Mouse (Mus musculus) heart, embryonic 14.5 days (tissue): Measurements from ENCODE around the gene Parvg. TPM values are rescaled to one million over a fixed set of nuclear protein-coding genes. Genes with fewer than 3 reads are reported as not detected.
"Not testable (repeated sequence)": the region's sequence is repeated elsewhere in the genome, so short reads cannot be mapped to it uniquely, and the experiment has no call there.

Source experiments
- ATAC-seq: fragments of 200-750 bp; cut with Nextera tagmentation; 2 replicates; pipeline ENCODE4 v1.8.0; 2017; ENCODE audit warnings: low read depth, moderate TSS enrichment; ENCODE audit not compliant: insufficient number of reproducible peaks, insufficient read depth, low FRiP score
- H3K27ac ChIP-seq, 2 experiments: fragments of 200-500 bp in 1 of 2; fragments of 300-500 bp in 1 of 2; sonication (generic) in 1 of 2; replicated peaks in 1 of 2; 2 replicates each; pipeline ENCODE4 v1.5.1; 2012 to 2014; ENCODE audit warnings: low read depth in 2 of 2, low read length in 2 of 2, control low read depth in 1 of 2, mild to moderate bottlenecking in 1 of 2, mixed read lengths in 1 of 2; ENCODE audit not compliant: control insufficient read depth in 1 of 2, insufficient read depth in 1 of 2
- H3K27me3 ChIP-seq: fragments of 300-500 bp; sonication (generic); 2 replicates; pipeline ENCODE4 v1.6.1; 2014; ENCODE audit warnings: mild to moderate bottlenecking, low read length, control low read depth; ENCODE audit not compliant: control insufficient read depth, insufficient read depth
- H3K36me3 ChIP-seq: fragments of 300-500 bp; sonication (generic); 2 replicates; pipeline ENCODE4 v1.6.1; 2014; ENCODE audit warnings: mild to moderate bottlenecking, control low read depth, low read length, mixed read lengths; ENCODE audit not compliant: control insufficient read depth, insufficient read depth
- H3K4me1 ChIP-seq, 2 experiments: fragments of 200-500 bp in 1 of 2; fragments of 300-500 bp in 1 of 2; sonication (generic) in 1 of 2; 2 replicates each; pipeline ENCODE4 v1.6.1; 2012 to 2014; ENCODE audit warnings: low read length in 2 of 2, control low read depth in 1 of 2, mixed read lengths in 1 of 2; ENCODE audit not compliant: control insufficient read depth in 2 of 2, insufficient read depth in 2 of 2
- H3K4me2 ChIP-seq: fragments of 300-500 bp; sonication (generic); 2 replicates; pipeline ENCODE4 v1.6.1; 2014; ENCODE audit warnings: mild to moderate bottlenecking, low read length
- H3K4me3 ChIP-seq, 2 experiments: fragments of 200-500 bp in 1 of 2; fragments of 300-500 bp in 1 of 2; sonication (generic) in 1 of 2; 2 replicates each; pipeline ENCODE4 v1.5.1; 2012 to 2014; ENCODE audit warnings: low read length in 2 of 2, mild to moderate bottlenecking in 2 of 2, control low read depth in 1 of 2, low read depth in 1 of 2, moderate library complexity in 1 of 2; ENCODE audit not compliant: control insufficient read depth in 1 of 2, insufficient read depth in 1 of 2
- H3K9ac ChIP-seq: fragments of 300-500 bp; sonication (generic); 2 replicates; pipeline ENCODE4 v1.6.1; 2014; ENCODE audit warnings: mild to moderate bottlenecking, low read length
- H3K9me3 ChIP-seq: fragments of 300-500 bp; sonication (generic); 2 replicates; pipeline ENCODE4 v1.6.1; 2016; ENCODE audit warnings: low read length, control low read depth; ENCODE audit not compliant: control insufficient read depth
- WGBS: fragments of 180-500 bp; shearing (Covaris S2); extraction: QIAGEN DNeasy Blood & Tissue Kit; methylation state at CpG from one replicate; pipeline ENCODE4 v1.1.7; 2014; 5-methylcytosine and 5-hydroxymethylcytosine counted together
- polyA plus RNA-seq: library from polyadenylated mRNA; unstranded; fragments of >200 nt; fragmentation: Nextera tagmentation; extraction: Ambion mirVana; gene quantifications from 2 replicates; pipeline ENCODE4 v1.2.1, GENCODE M21; 2014

Parvg gene
- polyA plus RNA-seq, 1 experiment from 2014 or later, result 0.80 TPM

DNA sequence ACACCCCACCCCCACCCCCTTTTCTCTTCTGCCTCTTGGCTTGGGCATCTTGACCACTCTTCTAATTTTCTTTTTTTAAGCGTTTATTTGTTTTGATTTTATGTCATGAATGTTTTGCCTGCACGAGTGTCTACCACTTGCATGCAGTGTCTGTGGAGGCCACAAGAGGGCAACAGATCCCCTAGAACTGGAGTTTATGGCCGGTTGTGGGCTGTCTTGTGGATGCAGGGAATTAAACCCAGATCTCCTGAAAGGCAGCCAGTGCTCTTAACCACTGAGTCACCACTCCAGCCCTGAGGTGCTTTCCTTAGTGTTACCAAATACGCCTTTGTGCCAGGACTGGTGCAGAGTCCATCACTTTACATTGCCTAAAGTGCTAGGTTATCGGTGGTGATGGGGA, 39.8 kb upstream of the Parvg start:
- Histone ChIP-seq H3K4me2 (no peak overlapping the region), H3K4me1 (peaks cover 0 to 4% of the 10 kb centered on the region in 2 experiments; a peak in 1 of 4 replicates), H3K9me3 (no peaks in the 10 kb centered on the region), H3K4me3 (no peak overlapping the region), H3K36me3 (peaks cover 50% of the 10 kb centered on the region), H3K27ac (no peak overlapping the region), H3K9ac (no peak overlapping the region), H3K27me3 (no peaks in the 10 kb centered on the region)
- 73% methylated on average over 5 of the region's 5 CpGs for WGBS
- ATAC-seq, result no peak

DNA sequence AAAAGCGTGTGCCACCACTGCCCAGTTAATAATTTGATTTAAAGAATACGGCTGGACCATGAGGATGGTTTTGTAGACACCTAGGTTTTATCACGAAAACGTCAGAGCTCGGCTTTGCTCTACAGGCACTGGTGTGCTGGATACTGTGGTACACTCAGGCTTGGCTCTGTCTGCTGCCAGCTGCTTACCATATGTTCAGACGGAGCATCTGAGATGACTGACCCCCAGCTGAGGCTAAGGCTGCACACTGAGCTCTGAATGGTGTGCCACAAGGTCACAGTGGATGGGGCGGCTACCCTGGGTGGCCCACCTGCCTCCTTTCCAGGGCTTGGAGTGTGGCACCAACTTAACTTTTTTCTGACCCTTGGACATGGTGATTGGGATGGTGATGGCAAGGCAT, 38.4 kb upstream of the Parvg start:
- H3K4me2 ChIP-seq, result no peak overlapping the region
- no peak overlapping the region for H3K4me3 ChIP-seq
- no peak overlapping the region for H3K9ac ChIP-seq
- H3K36me3 ChIP-seq, result peaks cover 50% of the 10 kb centered on the region
- H3K9me3 ChIP-seq, result no peaks in the 10 kb centered on the region
- no peak for ATAC-seq
- H3K4me1 ChIP-seq, result peaks cover 0 to 4% of the 10 kb centered on the region in 2 experiments; a peak in 1 of 4 replicates
- H3K27me3 ChIP-seq, result no peaks in the 10 kb centered on the region
- WGBS, result 86% methylated on average over 7 of the region's 7 CpGs
- no peak overlapping the region for H3K27ac ChIP-seq

DNA sequence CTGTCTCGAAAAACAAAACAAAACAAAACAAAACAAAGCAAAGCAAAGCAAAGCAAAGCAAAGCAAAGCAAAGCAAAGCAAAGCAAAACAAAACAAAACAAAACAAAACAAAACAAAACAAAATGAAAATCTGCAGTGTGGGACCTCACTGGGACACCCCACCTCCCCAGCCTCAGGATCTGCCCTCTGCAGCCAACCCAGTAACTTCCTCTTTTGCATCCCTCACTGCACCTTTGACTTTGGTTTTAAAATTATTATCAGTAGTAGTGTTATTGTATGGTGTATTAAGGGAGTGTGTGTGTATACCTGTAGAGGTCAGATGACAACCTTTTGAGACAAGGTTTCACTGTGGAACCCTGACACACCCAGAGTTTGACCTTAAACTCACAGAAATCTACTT, 34.9 kb upstream of the Parvg start:
- not testable (repeated sequence) for H3K27me3 ChIP-seq, H3K4me1 ChIP-seq, H3K4me3 ChIP-seq, H3K4me2 ChIP-seq, H3K27ac ChIP-seq, H3K9me3 ChIP-seq, ATAC-seq, H3K9ac ChIP-seq
- 93% methylated on average over 1 of the region's 1 CpGs for WGBS
- peaks cover 51% of the 10 kb centered on the region for H3K36me3 ChIP-seq

DNA sequence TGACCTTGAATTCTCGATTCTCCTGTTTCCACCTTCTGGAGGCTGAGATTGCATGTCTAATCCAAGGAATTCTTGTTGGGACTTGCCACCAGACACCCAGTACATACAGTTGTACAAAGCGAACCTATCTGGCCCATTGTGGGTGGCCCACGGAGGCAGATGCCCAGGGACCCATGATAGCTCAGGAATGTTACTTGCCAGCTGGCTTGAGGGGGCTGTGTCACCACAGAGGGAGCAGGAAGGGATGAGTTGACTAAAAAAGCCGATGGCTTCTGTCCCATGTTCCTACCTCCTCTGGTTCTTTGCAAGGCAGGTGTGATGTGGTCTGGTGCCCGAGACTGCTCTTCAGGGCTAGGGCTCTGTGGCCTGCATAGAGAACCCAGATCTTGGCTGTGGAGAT, 32.7 kb upstream of the Parvg start:
- Histone ChIP-seq H3K9me3 (no peaks in the 10 kb centered on the region), H3K4me1 (peaks cover 0 to 4% of the 10 kb centered on the region in 2 experiments; a peak in 1 of 4 replicates), H3K4me2 (no peak overlapping the region), H3K27ac (no peak overlapping the region), H3K4me3 (no peak overlapping the region), H3K27me3 (no peaks in the 10 kb centered on the region), H3K9ac (no peak overlapping the region), H3K36me3 (peaks cover 62% of the 10 kb centered on the region)
- ATAC-seq, result no peak
- 89% methylated on average over 5 of the region's 5 CpGs for WGBS

DNA sequence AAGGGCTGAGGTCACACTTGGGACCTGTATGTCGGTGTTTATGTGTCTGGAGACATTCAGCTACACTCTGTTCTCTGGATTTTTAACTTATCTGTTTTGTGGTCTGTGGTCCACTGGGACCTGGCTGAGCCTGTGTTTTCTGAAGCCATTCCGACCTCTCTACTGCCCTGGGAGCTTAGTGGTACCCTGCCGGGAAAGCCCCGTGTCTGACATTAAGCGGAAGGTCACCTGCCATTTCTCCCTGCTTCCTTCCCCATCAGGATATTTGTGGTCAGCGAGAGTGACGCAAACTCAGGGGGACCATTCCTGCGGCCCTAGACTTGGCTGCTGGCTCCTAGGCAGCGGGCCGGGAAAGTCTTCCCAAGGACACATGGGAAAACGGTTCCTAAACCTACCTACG, 30.2 kb upstream of the Parvg start:
- Histone ChIP-seq H3K9ac (no peak overlapping the region), H3K36me3 (peaks cover 59% of the 10 kb centered on the region), H3K27me3 (no peaks in the 10 kb centered on the region), H3K4me2 (no peak overlapping the region), H3K4me3 (no peak overlapping the region), H3K27ac (no peak overlapping the region), H3K9me3 (no peaks in the 10 kb centered on the region), H3K4me1 (no peaks in the 10 kb centered on the region; a peak in 1 of 4 replicates)
- 76% methylated on average over 12 of the region's 12 CpGs for WGBS
- no peak for ATAC-seq

DNA sequence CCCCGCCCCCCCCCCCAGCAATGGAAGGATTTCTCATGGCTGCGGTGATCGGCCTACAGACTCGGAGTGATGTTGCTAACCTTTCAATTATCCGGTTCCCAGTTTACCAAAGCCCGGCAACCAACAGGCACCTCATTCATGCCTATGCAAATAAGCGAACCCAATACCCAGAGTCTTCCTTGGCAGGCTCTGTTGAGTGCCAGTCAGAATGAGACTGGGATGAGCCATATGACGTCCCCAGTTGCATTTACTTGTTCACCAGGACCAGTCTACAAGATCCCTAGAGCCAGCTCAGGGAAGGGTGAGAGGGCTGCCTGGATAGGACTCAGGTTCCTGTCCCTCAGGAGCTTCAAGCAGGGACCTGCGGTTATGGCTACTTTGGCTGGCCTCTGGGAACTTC, 29.4 kb upstream of the Parvg start:
- Histone ChIP-seq H3K27me3 (no peaks in the 10 kb centered on the region), H3K9me3 (no peaks in the 10 kb centered on the region), H3K27ac (no peak overlapping the region), H3K36me3 (peaks cover 54% of the 10 kb centered on the region), H3K9ac (no peak overlapping the region), H3K4me1 (peaks cover 0 to under 1% of the 10 kb centered on the region in 2 experiments; a peak in 2 of 4 replicates), H3K4me2 (no peak overlapping the region), H3K4me3 (no peak overlapping the region)
- 85% methylated on average over 9 of the region's 9 CpGs for WGBS
- ATAC-seq, result no peak

DNA sequence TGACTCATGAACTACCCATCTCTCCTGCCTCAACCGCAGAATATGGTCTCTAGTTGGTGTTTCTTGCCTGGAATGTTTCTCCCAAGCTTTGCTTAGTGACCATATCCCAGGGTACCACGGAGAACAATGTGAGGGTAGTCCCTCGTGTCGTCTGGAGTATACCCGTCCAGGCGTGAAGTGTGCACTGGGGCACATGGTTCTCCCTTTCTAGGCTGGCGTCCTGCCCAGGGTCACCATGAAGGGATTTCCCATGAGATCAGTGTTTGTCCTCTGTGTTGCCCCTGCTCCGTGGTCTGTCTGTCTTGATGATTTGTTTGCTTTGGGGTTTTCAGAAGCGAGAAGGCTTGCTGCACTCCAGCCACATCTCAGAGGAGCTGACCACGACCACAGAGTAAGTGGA, 28.6 kb upstream of the Parvg start:
- Histone ChIP-seq H3K4me1 (peaks cover 6 to 8% of the 10 kb centered on the region in 2 experiments; a peak in 3 of 4 replicates), H3K36me3 (peaks cover 47% of the 10 kb centered on the region), H3K27me3 (no peaks in the 10 kb centered on the region), H3K4me3 (no peak overlapping the region), H3K9me3 (no peaks in the 10 kb centered on the region), H3K4me2 (no peak overlapping the region), H3K9ac (no peak overlapping the region), H3K27ac (no peak overlapping the region)
- no peak for ATAC-seq
- 78% methylated on average over 10 of the region's 10 CpGs for WGBS

DNA sequence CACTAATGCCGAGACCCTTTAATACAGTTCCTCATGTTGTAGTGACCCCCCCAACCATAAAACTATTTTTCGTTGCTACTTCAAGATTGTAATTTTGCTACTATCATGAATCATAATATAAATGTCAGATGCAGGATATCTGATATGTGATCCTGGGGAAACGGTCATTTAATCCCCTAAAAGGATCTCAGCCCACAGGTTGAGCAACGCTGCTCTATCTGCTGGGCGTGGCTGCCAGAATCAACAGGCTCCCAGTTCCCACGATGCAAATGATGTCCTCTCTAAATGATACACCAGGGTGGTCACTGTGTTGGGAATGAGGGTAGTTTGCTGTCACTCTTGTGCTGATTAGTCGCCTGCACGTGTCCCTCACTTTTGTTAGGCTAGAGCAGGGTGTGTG, 26.4 kb upstream of the Parvg start:
- Histone ChIP-seq H3K36me3 (peaks cover 30% of the 10 kb centered on the region), H3K9me3 (no peaks in the 10 kb centered on the region), H3K4me3 (no peak overlapping the region), H3K27me3 (no peaks in the 10 kb centered on the region), H3K4me1 (peaks cover 21% of the 10 kb centered on the region in 2 experiments; a peak in 3 of 4 replicates), H3K27ac (no peak overlapping the region), H3K4me2 (no peak overlapping the region), H3K9ac (no peak overlapping the region)
- ATAC-seq, result no peak
- WGBS, result 68% methylated on average over 8 of the region's 8 CpGs
